Mouse (Mus musculus) heart, adult 2 months (tissue): ENCODE results near the gene Mxd4.

Experiments used
- CTCF ChIP-seq: fragments of 200-600 bp; IDR thresholded peaks from 2 replicates; pipeline ENCODE4 v1.8.1; 2022; ENCODE audit warnings: antibody characterized with exemption, mild to moderate bottlenecking, moderate library complexity
- EP300 ChIP-seq: fragments of 200-500 bp; IDR thresholded peaks from 2 replicates; pipeline ENCODE4 v1.6.1; 2011; ENCODE audit warnings: low read depth, low read length, control low read depth; ENCODE audit not compliant: insufficient read depth
- POLR2A ChIP-seq: fragments of 200-500 bp; IDR thresholded peaks from 2 replicates; pipeline ENCODE4 v1.6.1; 2011; ENCODE audit warnings: mild to moderate bottlenecking, low read depth, low read length, control low read depth; ENCODE audit not compliant: insufficient read depth

DNA sequence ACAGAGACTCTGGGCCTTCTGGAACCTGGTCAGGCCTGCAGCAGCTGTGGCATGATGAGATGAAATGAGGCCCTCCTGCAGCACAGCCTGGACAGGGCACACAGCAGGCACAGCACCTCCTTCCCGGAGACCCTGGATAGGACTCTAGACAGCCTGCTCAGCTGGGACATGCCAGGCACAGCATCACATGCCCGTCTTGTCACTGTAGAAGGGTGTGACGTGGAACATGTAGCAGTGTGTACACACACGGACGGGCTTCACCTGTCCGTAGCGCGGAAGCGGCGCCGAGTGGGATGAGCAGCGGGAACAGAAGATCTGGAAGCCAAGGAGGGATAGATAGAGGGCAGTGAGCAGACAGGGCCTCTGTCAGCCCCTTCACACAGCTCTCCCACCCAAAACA lies 8.3 kb upstream of the Mxd4 start:
- TF ChIP-seq CTCF: no peak
- no peak for TF ChIP-seq POLR2A
- TF ChIP-seq EP300: no peak
